In genomic region chr11:35142698-35143360, GRCm38 (mm10) we compare ENCODE assay signal across 9 mouse cellular contexts. TPM values are rescaled to one million over a fixed set of nuclear protein-coding genes. Genes with fewer than 3 reads are reported as not detected.
A peak's percentile ranks its signal among the peaks of the same experiment; 100 is the strongest.
DNase-seq lines count a peak whose midpoint lies in the region; ATAC-seq lines count a peak whose summit lies in the region.
"Had no signal": no experiment of that assay in that cellular context is flagged by ENCODE, and none has a peak within 500 bp of the region (broad histone marks: within the 10 kb centered on the region; RNA-seq: fewer than 3 reads in every experiment).

No protein-coding gene starts in this region.

- H3K27me3 ChIP-seq in forebrain, embryonic 13.5 days, result no peaks in the 10 kb centered on the region
- H3K27me3 ChIP-seq in forebrain, embryonic 11.5 days (ENCODE audit: control insufficient read depth, insufficient read depth, low read length), result no peaks in the 10 kb centered on the region
- peaks cover 33% of the 10 kb centered on the region for H3K27me3 ChIP-seq in neural tube, embryonic 13.5 days

- 69% methylated on average over 7 of the region's 7 CpGs for WGBS in forebrain, embryonic 13.5 days
- WGBS in forebrain, embryonic 11.5 days, result 77% methylated on average over 7 of the region's 7 CpGs
- 49% methylated on average over 7 of the region's 7 CpGs for WGBS in neural tube, embryonic 13.5 days

- H3K27ac ChIP-seq in forebrain, embryonic 13.5 days, result no peak overlapping the region
- H3K27ac ChIP-seq in forebrain, embryonic 11.5 days (ENCODE audit: low read depth, low read length), result no peak overlapping the region
- no peak overlapping the region for H3K27ac ChIP-seq in neural tube, embryonic 13.5 days (replicated peaks)

- no peaks in the 10 kb centered on the region for H3K9me3 ChIP-seq in forebrain, embryonic 13.5 days (replicated peaks)
- H3K9me3 ChIP-seq in forebrain, embryonic 11.5 days (ENCODE audit: control insufficient read depth, low read length), result no peaks in the 10 kb centered on the region
- H3K9me3 ChIP-seq in neural tube, embryonic 13.5 days, result no peaks in the 10 kb centered on the region

- no peak overlapping the region for H3K9ac ChIP-seq in forebrain, embryonic 13.5 days
- no peak overlapping the region for H3K9ac ChIP-seq in forebrain, embryonic 11.5 days (ENCODE audit: low read length)
- no peak overlapping the region for H3K9ac ChIP-seq in neural tube, embryonic 13.5 days

- H3K4me1 ChIP-seq in forebrain, embryonic 13.5 days, result no peaks in the 10 kb centered on the region
- no peaks in the 10 kb centered on the region for H3K4me1 ChIP-seq in forebrain, embryonic 11.5 days (replicated peaks; ENCODE audit: control insufficient read depth, insufficient read depth, low read length)
- peaks cover 12% of the 10 kb centered on the region for H3K4me1 ChIP-seq in neural tube, embryonic 13.5 days (replicated peaks)

- no peak overlapping the region for H3K4me3 ChIP-seq in forebrain, embryonic 13.5 days
- no peak overlapping the region for H3K4me3 ChIP-seq in forebrain, embryonic 11.5 days (ENCODE audit: low read depth, low read length)
- H3K4me3 ChIP-seq in neural tube, embryonic 13.5 days, result no peak overlapping the region

- ATAC-seq in forebrain, embryonic 13.5 days, result peak; percentile 72
- no peak for ATAC-seq in forebrain, embryonic 11.5 days (replicated peaks; ENCODE audit: low FRiP score)
- ATAC-seq in neural tube, embryonic 13.5 days (ENCODE audit: low read depth), result peak; percentile 79

- DNase-seq in forebrain, embryonic 11.5 days (ENCODE audit: low spot score), result no peak
- no peak for DNase-seq in neural tube, embryonic 10.5 days (ENCODE audit: extremely low spot score, low spot score)
- DNase-seq in left cerebral cortex, adult 18-20 months (ENCODE audit: low spot score in 2 of 2), result peak; percentile 66 to 76
- DNase-seq in telencephalon, adult 2 months (ENCODE audit: low read depth, low spot score), result peak; percentile 83
- DNase-seq in T-cell, adult 2 months (ENCODE audit: low spot score), result no peak
- no peak for DNase-seq in adrenal gland, adult 8-10 months

- H3K36me3 ChIP-seq in forebrain, embryonic 13.5 days (ENCODE audit: poor library complexity, severe bottlenecking), result no peaks in the 10 kb centered on the region
- no peaks in the 10 kb centered on the region for H3K36me3 ChIP-seq in forebrain, embryonic 11.5 days (ENCODE audit: control insufficient read depth, insufficient read depth, low read length)
- no peaks in the 10 kb centered on the region for H3K36me3 ChIP-seq in neural tube, embryonic 13.5 days

- H3K4me2 ChIP-seq in forebrain, embryonic 13.5 days, result no peak overlapping the region
- no peak overlapping the region for H3K4me2 ChIP-seq in forebrain, embryonic 11.5 days (ENCODE audit: low read depth, low read length, severe bottlenecking)
- H3K4me2 ChIP-seq in neural tube, embryonic 13.5 days, result no peak overlapping the region

RNA-seq across cellular contexts. Expression of gene Slit3, which starts 21.8 kb away (rescaled TPM):
- polyA plus RNA-seq in forebrain, embryonic 13.5 days (2015; fragmentation: Nextera tagmentation; extraction: Ambion mirVana), result 2.6 and 3.5 TPM in 2 replicates
- polyA plus RNA-seq in forebrain, embryonic 11.5 days (2014; fragmentation: Nextera tagmentation; extraction: Ambion mirVana), result 7.4 TPM in 2 replicates
- polyA plus RNA-seq in neural tube, embryonic 13.5 days (2015; fragmentation: Nextera tagmentation; extraction: Ambion mirVana), result 31.2 and 38.8 TPM in 2 replicates
- 10 to 100 TPM; 45.7 to 50.4 TPM for total RNA-seq in left cerebral cortex, adult 18-20 months (2021)
- total RNA-seq in adrenal gland, adult 8-10 months (2022), result 10 to 100 TPM; 40.6 to 73.5 (median 56.6) TPM
- total RNA-seq: hematopoietic stem cell, adult 5-6 weeks had no signal

Comparison
In these comparisons a context has a peak if more than half of its experiments do, and no peak if none do; other contexts are left out.
1. DNase-seq: peak in left cerebral cortex, adult 18-20 months (2 of 2) and telencephalon, adult 2 months (single experiment); none in forebrain, embryonic 11.5 days (single experiment), neural tube, embryonic 10.5 days (single experiment), T-cell, adult 2 months (single experiment) and adrenal gland, adult 8-10 months (single experiment).